Mouse (Mus musculus): ENCODE data around the gene Gsto2.

DNA sequence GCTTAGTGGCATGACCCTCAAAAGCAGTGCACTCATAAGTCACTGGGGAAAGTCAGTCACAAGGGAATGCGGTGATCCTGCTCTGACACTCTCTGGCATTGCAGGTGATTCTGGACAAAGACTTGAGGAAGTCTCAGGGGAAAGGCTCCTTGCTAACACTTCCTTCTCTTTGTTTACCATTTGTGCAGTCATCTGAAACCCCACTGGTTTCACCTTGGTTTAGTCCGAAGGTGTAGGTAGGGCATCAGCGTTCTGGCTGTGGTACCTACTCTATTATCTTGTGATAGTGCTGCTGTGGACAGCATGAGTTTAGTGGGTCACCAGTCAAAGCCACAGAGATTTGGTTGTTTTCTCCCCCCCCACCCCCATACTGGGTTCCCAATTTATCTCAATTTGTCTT is 15.6 kb upstream of the Gsto2 start:
- no peak for TF ChIP-seq POLR2A (IDR thresholded peaks at IDR 0.05; ENCODE audit: low read depth, low read length)
- TF ChIP-seq CTCF (IDR thresholded peaks at IDR 0.05; ENCODE audit: extremely low read depth, insufficient read depth, insufficient read length, insufficient replicate concordance) = no peak
